Mouse (Mus musculus) ES-Bruce4 (cell line): ENCODE data around the gene Ccdc8.

ENCODE experiments used
- CTCF ChIP-seq: IDR thresholded peaks from one replicate; pipeline ENCODE4 v1.8.1; 2011; ENCODE audit warnings: low read depth, low read length
- POLR2A ChIP-seq: IDR thresholded peaks from one replicate; pipeline ENCODE4 v1.8.1; 2011; ENCODE audit warnings: low read length; ENCODE audit not compliant: insufficient read depth

DNA sequence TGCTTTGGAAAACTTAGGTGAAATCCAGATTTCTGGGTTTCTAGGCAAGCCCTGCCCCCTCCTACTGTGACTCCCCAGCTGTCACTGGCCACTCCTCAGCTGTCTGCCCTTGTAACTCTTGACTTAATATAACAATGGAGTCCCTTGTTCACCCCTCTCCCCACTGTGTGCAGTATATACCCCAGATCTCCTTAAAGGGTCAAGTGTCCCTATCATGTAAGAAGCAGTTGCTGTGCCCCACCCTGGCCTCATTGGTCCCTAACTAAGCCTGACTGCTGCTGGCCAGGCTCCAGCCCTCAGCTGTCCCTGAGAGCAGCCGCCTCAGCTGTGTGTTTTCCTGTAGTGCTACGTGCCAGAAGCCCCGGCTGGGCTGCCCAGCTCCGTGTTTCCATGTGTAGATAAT, 44.5 kb upstream of the Ccdc8 start:
- TF ChIP-seq CTCF: no peak
- no peak for TF ChIP-seq POLR2A
